Mouse (Mus musculus): ENCODE measurements around the gene Anapc15. TPM values are rescaled to one million over a fixed set of nuclear protein-coding genes. Genes with fewer than 3 reads are reported as not detected.

The Anapc15 gene
- polyA plus RNA-seq (2017; shearing (Covaris generic)): 24.8 TPM

DNA sequence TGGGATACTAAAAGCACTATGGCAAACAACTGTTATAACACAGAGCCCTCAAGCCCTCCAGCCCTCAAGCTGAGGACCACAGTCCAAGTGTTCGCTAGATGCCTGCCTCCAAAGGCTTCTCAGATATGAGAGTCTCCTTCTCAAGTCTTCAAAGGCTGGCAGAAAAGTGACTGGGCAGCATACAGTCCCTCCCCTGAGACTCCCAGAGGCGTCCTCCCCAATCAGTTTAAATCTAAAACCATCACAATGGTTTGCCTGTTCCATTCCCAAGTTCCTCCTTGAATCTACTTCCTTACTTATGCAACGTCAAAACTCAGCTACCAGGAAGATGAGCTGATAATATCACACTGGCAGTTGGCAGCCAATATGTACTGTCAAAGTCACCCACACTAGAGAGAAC is at the start of gene Anapc15:
Gene Anapc15 (plus strand): TSS at position 301 of the 400 bp plus-strand sequence.

DNA sequence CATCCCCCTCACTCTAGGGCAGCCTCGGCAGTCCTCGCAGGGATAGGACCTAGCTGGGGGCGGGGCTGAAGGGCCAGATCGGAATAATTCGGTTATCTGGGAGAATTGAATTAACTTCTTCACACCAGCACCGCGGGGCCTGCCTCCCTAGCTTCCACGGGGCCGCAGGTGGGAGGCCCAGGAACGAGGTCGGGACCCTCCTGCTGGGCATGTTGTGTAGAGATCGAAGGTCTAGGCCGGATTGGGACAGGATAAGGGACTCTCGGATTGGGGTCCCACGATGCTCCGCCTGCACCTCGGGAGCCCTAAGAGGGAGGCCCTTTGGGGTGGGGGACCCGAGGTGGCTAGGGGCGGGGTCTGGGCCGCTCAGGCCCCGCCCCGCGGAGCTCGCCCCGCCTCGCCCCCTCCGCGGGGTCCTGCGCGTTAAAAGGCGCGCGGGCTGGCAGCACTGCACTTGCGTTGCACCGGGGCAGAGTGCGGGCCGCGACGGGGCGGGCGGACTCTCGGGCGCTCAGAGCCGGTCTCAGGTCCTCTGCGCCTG is 45.6 kb upstream of the Anapc15 start, which contains the start of gene Phox2a:
Gene Phox2a (plus strand): TSS at position 453 of the 541 bp plus-strand sequence.

DNA sequence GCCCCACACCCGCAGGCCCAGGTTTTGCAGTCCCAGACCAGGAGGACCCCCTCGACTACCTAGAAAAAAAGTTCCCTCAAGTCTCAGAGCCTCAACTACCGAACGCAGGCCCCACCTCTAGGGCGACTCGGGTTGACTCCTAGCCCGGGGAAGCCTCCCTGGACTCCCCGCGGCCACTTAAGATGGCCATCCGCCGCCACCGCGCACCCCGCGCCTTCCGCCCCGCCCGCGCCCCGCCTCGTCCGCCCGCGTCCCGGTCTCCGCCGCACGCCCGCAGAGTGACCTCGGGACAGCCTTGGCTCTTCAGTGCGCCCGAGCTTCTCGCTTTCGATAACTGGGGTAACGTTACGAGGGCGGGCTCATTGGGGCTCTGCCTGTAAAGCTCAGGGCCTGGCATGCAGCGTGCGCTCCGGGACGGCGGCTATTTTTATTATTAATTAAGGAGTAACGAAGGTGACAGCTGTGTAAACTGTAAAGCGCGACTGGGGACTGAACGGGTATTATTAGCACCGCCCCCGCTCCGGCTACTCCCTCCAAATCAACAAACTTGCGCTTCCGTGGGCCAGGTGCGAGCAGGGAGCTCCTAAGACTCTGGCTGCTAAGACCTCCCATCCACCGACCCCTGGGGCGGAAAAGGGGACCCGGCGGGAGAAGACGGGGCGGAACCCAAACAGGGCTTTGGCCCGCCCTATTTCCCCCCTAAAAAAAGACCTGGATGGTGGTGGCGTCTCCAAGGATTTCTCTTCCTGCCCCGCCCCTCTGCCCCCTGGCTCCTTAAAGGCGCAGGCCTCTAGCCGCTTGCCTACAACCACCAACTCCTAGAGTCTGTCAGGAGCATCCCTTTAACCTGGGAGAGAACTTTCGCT is 25.7 kb upstream of the Anapc15 start, which contains the start of gene Inppl1:
Gene Inppl1 (minus strand): TSS at position 624 of the 866 bp plus-strand sequence.

DNA sequence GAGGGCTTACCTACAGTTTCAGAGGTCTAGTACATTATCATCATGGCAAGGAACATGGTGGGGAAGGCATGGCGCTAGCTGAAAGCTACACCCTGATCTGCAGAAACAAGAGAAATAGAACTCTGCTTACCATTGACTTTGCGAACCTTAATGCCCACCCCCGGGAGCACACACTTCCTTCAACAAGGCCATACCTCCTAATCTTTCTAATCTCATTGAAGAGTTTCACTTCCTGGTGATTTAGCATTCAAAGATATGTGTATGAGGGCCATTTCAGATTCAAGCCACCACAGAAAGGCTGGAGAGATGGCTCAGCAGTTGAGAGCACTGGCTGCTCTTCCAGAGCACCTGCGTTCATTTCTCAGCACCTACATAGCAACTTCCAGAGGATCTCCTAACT is 6.4 kb upstream of the Anapc15 start, which contains the start of gene Folr2:
Gene Folr2 (minus strand): TSS at position 101 of the 400 bp plus-strand sequence.

DNA sequence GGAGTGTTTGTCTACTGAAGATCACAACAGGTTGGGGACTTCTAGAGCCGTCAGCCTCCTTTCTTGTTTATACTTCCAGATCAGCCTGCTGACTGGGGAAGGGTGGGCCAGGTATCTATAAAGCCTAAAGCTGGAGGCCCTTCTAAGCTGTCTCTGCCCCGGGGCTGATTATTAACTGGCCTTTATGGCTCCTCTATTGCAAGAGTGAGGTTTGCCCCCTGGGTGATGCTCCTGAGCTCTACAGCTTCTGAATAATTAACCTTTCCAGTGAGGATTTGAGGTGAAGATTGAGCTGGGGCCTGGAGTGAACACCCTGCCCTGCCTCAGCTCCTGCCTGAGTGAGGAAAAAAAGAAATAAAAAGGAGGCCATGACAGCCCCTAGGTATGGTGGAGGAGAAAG is 7.1 kb downstream of the Anapc15 start, which contains the start of gene Folr1:
Gene Folr1 (minus strand): TSS at position 160 of the 400 bp plus-strand sequence.

DNA sequence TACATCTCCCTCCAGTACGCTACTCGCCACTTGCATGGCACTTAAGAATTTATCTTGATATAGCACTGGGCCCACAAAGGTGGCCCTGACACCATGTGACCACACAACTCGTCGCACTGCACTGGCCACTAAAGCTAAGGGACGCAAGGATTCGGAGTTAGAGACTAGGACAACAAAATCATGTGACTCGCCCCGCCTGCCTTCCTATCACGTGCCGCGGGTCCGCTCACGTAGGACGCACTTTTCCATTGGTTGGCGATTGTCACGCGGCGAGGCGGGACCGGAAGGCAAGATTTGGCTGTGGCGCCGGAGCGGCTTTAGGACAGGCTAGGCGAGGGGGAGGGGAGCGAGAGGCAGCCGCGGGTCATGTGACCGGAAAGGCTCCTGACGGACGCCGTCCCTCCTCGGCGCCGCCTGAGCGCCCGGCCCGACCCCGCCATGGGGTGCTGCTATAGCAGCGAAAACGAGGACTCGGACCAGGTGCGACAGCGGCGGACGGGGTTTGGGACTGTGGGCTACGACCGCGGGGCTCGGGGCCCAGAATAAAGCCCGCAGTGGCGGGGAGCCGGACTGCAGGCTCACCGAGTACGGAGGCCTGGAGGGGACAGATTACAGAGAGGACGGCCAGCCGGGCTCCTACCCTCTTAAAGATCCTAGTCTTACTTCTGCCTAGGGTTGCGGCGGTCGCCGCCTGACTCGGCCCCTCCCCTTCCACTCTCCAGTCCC is 42.2 kb downstream of the Anapc15 start, which contains the start of gene Lamtor1:
Gene Lamtor1 (plus strand): TSS at position 344 of the 726 bp plus-strand sequence.

DNA sequence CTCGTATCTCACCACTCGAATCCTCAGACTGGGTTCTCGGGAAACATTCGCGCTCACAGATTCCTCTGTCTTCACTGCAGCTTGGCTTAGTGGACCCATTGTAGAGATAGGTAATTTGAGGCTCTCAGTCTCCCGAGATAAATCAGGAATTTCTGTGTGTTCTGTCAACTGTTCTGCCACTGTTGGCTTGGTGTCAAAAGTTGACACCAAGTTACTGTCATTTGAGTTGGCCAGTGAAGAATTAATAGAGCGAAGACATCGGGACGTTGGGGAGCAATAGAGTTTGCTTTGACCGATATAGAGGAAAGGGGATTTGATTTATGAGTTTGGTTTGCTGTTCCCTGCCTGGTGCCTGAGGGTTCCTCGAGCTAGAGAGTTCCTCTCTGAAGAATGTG is 42.8 kb downstream of the Anapc15 start, which contains the start of gene Tomt:
Gene Tomt (minus strand): TSS at position 73 of the 395 bp plus-strand sequence.

DNA sequence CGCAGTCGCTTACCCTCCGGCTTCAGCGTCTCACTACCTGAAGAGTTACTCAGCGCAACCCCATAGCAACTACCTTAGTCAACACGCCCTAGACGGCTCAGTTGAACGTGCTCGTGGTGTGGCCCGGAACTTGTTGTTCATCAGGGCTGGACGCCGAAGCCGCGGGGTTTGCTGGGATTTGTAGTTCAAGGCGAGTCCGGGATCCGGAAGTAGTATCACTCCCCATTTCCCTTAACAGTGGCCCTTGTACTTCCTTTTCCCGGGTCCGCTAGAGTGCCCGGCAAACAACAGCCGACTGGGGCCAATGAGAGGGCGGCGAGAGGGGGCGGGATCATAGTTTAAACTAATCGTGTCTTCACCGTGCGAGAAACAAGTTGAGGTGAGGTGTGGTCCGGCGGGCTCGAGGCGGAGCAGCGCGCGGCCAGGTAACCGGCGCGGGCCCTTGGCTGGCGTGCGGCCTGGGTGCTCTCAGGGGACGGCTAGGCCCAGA is 70.3 kb downstream of the Anapc15 start, which contains the start of the genes Lrrc51 and Numa1:
Gene Lrrc51 (minus strand): TSS at position 145 of the 490 bp plus-strand sequence.
Gene Numa1 (plus strand): TSS at position 361 of the 490 bp plus-strand sequence.

Other genes starting within 250 kb of the Anapc15 start
- gene Clpb, start 200.1 kb upstream of the Anapc15 start, polyA plus RNA-seq (2017; shearing (Covaris generic)): 30.2 TPM
- gene Phox2a, start 45.4 kb upstream of the Anapc15 start, polyA plus RNA-seq (2017; shearing (Covaris generic)): not detected
- gene Inppl1, start 25.5 kb upstream of the Anapc15 start, polyA plus RNA-seq (2017; shearing (Covaris generic)): 8.5 TPM
- gene Folr2, start 6.5 kb upstream of the Anapc15 start, polyA plus RNA-seq (2017; shearing (Covaris generic)): not detected
- gene Folr1, start 7.1 kb downstream of the Anapc15 start, polyA plus RNA-seq (2017; shearing (Covaris generic)): not detected
- gene Lamtor1, start 42.2 kb downstream of the Anapc15 start, polyA plus RNA-seq (2017; shearing (Covaris generic)): 74.6 TPM
- not detected for gene Tomt, start 42.6 kb downstream of the Anapc15 start, polyA plus RNA-seq (2017; shearing (Covaris generic))
- gene Lrrc51, start 70.2 kb downstream of the Anapc15 start, polyA plus RNA-seq (2017; shearing (Covaris generic)): 3.7 TPM
- 131 TPM for gene Numa1, start 70.4 kb downstream of the Anapc15 start, polyA plus RNA-seq (2017; shearing (Covaris generic))
- 4.4 TPM for gene Il18bp, start 155.0 kb downstream of the Anapc15 start, polyA plus RNA-seq (2017; shearing (Covaris generic))
- 18.6 TPM for gene Rnf121, start 201.8 kb downstream of the Anapc15 start, polyA plus RNA-seq (2017; shearing (Covaris generic))
- gene Xndc1, start 201.8 kb downstream of the Anapc15 start, polyA plus RNA-seq (2017; shearing (Covaris generic)): 24.6 TPM
- 0.27 TPM for gene Xntrpc, start 202.0 kb downstream of the Anapc15 start, polyA plus RNA-seq (2017; shearing (Covaris generic))
- 0.20 TPM for gene Trpc2, start 219.4 kb downstream of the Anapc15 start, polyA plus RNA-seq (2017; shearing (Covaris generic))
- 0.32 TPM for gene Art1, start 238.0 kb downstream of the Anapc15 start, polyA plus RNA-seq (2017; shearing (Covaris generic))
- 1.0 TPM for gene Art5, start 245.8 kb downstream of the Anapc15 start, polyA plus RNA-seq (2017; shearing (Covaris generic))

Measured in effector memory CD4-positive, alpha-beta T cell, adult 7 months (primary cell).